Mouse (Mus musculus) neural tube, embryonic 11.5 days (tissue): ENCODE data around the gene Mpig6b. TPM values are rescaled to one million over a fixed set of nuclear protein-coding genes. Genes with fewer than 3 reads are reported as not detected.

ENCODE experiments used
- ATAC-seq: fragments of 200-750 bp; cut with Nextera tagmentation; 2 replicates; pipeline ENCODE4 v1.8.0; 2017; ENCODE audit warnings: moderate number of reproducible peaks, mild to moderate bottlenecking, moderate TSS enrichment, moderate library complexity; ENCODE audit not compliant: insufficient read depth, low FRiP score, low TSS enrichment
- DNase-seq: peaks from one replicate; pipeline ENCODE4 v3.0.0-alpha.2; 2015; ENCODE audit warnings: low spot score
- H3K27ac ChIP-seq: fragments of 300-500 bp; sonication (generic); 2 replicates; pipeline ENCODE4 v1.5.1; 2014; ENCODE audit warnings: low read depth, mild to moderate bottlenecking, low read length
- H3K27me3 ChIP-seq: fragments of 300-500 bp; sonication (generic); 2 replicates; pipeline ENCODE4 v1.6.1; 2014; ENCODE audit warnings: mild to moderate bottlenecking, low read length, mixed read lengths; ENCODE audit not compliant: control insufficient read depth, insufficient read depth
- H3K36me3 ChIP-seq: fragments of 300-500 bp; sonication (generic); 2 replicates; pipeline ENCODE4 v1.6.1; 2014; ENCODE audit warnings: mild to moderate bottlenecking, low read length, moderate library complexity, mixed read lengths; ENCODE audit not compliant: control insufficient read depth, insufficient read depth
- H3K4me1 ChIP-seq: fragments of 300-500 bp; sonication (generic); 2 replicates; pipeline ENCODE4 v1.6.1; 2014; ENCODE audit warnings: low read length, mixed read lengths; ENCODE audit not compliant: control insufficient read depth, insufficient read depth
- H3K4me2 ChIP-seq: fragments of 300-500 bp; sonication (generic); 2 replicates; pipeline ENCODE4 v1.6.1; 2014; ENCODE audit warnings: low read depth, mild to moderate bottlenecking, moderate library complexity
- H3K4me3 ChIP-seq: fragments of 300-500 bp; sonication (generic); 2 replicates; pipeline ENCODE4 v1.5.1; 2014; ENCODE audit warnings: low read depth, low read length
- H3K9ac ChIP-seq: fragments of 300-500 bp; sonication (generic); 2 replicates; pipeline ENCODE4 v1.6.1; 2014; ENCODE audit warnings: mild to moderate bottlenecking, low read length
- H3K9me3 ChIP-seq: fragments of 300-500 bp; sonication (generic); 2 replicates; pipeline ENCODE4 v1.6.1; 2016; ENCODE audit warnings: low read length; ENCODE audit not compliant: control insufficient read depth
- WGBS: fragments of 180-500 bp; shearing (Covaris S2); extraction: QIAGEN DNeasy Blood & Tissue Kit; methylation state at CpG from one replicate; pipeline ENCODE4 v1.1.7; 2014; 5-methylcytosine and 5-hydroxymethylcytosine counted together
- polyA plus RNA-seq: library from polyadenylated mRNA; unstranded; fragments of >200 nt; fragmentation: Nextera tagmentation; extraction: Ambion mirVana; gene quantifications from 2 replicates; pipeline ENCODE4 v1.2.1, GENCODE M21; 2014

Gene Mpig6b
- polyA plus RNA-seq, 1 experiment from 2014 or later, result 1.5 TPM

DNA sequence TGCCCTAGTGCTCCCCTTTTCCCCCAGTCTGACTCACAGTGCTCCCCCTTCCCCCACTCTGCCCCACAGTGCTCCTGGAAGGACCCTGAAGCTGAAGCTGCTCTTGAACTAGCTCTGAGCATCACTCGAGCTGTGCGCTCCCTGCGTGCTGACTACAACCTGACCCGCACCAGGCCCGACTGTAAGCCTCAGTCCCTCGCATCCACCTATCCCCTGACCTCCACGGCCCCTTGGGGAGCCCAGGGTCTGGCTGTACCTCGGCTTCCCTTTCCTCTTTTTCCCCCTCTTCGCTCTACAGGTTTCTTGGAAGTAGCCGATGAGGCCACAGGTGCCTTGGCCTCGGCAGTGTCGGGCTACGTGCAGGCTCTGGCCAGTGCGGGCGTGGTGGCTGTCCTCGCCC is 50.7 kb downstream of the Mpig6b start:
- no peak overlapping the region for H3K4me3 ChIP-seq

DNA sequence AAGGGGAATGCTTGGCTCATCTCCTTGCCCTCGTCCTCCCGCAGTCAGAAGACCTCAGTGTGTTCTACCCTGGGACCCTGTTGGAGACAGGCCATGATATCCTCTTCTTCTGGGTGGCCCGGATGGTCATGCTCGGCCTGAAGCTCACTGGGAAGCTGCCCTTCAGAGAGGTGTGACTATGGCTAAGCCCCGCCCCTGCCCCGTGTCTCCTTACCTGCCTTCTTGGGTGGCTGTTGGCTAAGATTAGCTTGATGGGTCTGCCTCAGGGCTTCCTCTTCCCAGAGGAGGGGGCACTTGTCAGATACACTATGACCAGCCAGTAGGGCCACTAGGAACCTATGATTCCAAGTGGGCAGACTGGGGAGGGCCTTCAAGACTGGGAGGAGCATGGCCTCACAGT is 52.8 kb downstream of the Mpig6b start:
- WGBS, result 89% methylated on average over 6 of the region's 6 CpGs
- H3K36me3 ChIP-seq, result peaks cover 41% of the 10 kb centered on the region
- no peak overlapping the region for H3K27ac ChIP-seq
- DNase-seq, result no peak
- H3K4me1 ChIP-seq, result no peaks in the 10 kb centered on the region
- H3K27me3 ChIP-seq, result no peaks in the 10 kb centered on the region
- no peaks in the 10 kb centered on the region for H3K9me3 ChIP-seq
- H3K9ac ChIP-seq, result no peak overlapping the region
- no peak for ATAC-seq
- H3K4me2 ChIP-seq, result no peak overlapping the region
- no peak overlapping the region for H3K4me3 ChIP-seq

More for the DNA sequence above, 50.7 kb downstream of the Mpig6b start:
- Histone ChIP-seq H3K9ac (no peak overlapping the region), H3K4me2 (no peak overlapping the region), H3K36me3 (peaks cover 38% of the 10 kb centered on the region), H3K4me1 (no peaks in the 10 kb centered on the region), H3K27ac (no peak overlapping the region), H3K27me3 (no peaks in the 10 kb centered on the region), H3K9me3 (no peaks in the 10 kb centered on the region)
- DNase-seq (no peak), ATAC-seq (no peak)
- WGBS, result 92% methylated on average over 16 of the region's 16 CpGs

Other genes starting within 250 kb of the Mpig6b start
- gene Stk19, start 229.2 kb downstream of the Mpig6b start, polyA plus RNA-seq, result 20.3 and 24.7 TPM in 2 replicates
- gene Dxo, start 229.2 kb downstream of the Mpig6b start, polyA plus RNA-seq, result 69.4 and 71.0 TPM in 2 replicates
- gene Skiv2l, start 216.0 kb downstream of the Mpig6b start, polyA plus RNA-seq, result 45.0 and 55.7 TPM in 2 replicates
- 125 and 132 TPM in 2 replicates for gene Nelfe, start 215.8 kb downstream of the Mpig6b start, polyA plus RNA-seq
- 2.6 and 2.9 TPM in 2 replicates for gene Cfb, start 203.7 kb downstream of the Mpig6b start, polyA plus RNA-seq
- gene Zbtb12, start 186.7 kb downstream of the Mpig6b start, polyA plus RNA-seq, result 1.7 and 2.1 TPM in 2 replicates
- not detected in 2 replicates for gene Gm20547, start 184.1 kb downstream of the Mpig6b start, polyA plus RNA-seq
- 0.57 and 0.86 TPM in 2 replicates for gene C2, start 167.9 kb downstream of the Mpig6b start, polyA plus RNA-seq
- gene Ehmt2, start 167.7 kb downstream of the Mpig6b start, polyA plus RNA-seq, result 62.7 and 70.3 TPM in 2 replicates
- gene Slc44a4, start 151.7 kb downstream of the Mpig6b start, polyA plus RNA-seq, result not detected in 2 replicates
- gene Neu1, start 134.9 kb downstream of the Mpig6b start, polyA plus RNA-seq, result 16.4 and 16.8 TPM in 2 replicates
- gene Hspa1b, start 106.9 kb downstream of the Mpig6b start, polyA plus RNA-seq, result 0.13 and 0.37 TPM in 2 replicates
- not detected in 2 replicates for gene Gm20481, start 96.3 kb downstream of the Mpig6b start, polyA plus RNA-seq
- gene Hspa1a, start 94.0 kb downstream of the Mpig6b start, polyA plus RNA-seq, result 1.1 and 1.9 TPM in 2 replicates
- gene Hspa1l, start 93.5 kb downstream of the Mpig6b start, polyA plus RNA-seq, result 1.8 and 2.0 TPM in 2 replicates
- 209 and 211 TPM in 2 replicates for gene Lsm2, start 84.3 kb downstream of the Mpig6b start, polyA plus RNA-seq
- 109 and 114 TPM in 2 replicates for gene Vars, start 65.2 kb downstream of the Mpig6b start, polyA plus RNA-seq
- 0.08 TPM in 1 of 2 replicates, not detected in the other for gene Vwa7, start 49.6 kb downstream of the Mpig6b start, polyA plus RNA-seq
- 3.9 and 5.2 TPM in 2 replicates for gene Sapcd1, start 38.2 kb downstream of the Mpig6b start, polyA plus RNA-seq
- gene Msh5, start 19.4 kb downstream of the Mpig6b start, polyA plus RNA-seq, result 4.1 and 6.2 TPM in 2 replicates
- gene Clic1, start 16.2 kb downstream of the Mpig6b start, polyA plus RNA-seq, result 82.8 and 89.7 TPM in 2 replicates
- gene Ddah2, start 7.1 kb downstream of the Mpig6b start, polyA plus RNA-seq, result 638 and 659 TPM in 2 replicates
- gene Ly6g6c, start 796 bp downstream of the Mpig6b start, polyA plus RNA-seq, result 0.43 TPM in 1 of 2 replicates, not detected in the other
- 0.39 and 0.46 TPM in 2 replicates for gene Ly6g6e, start 10.7 kb upstream of the Mpig6b start, polyA plus RNA-seq
- 1.0 and 3.2 TPM in 2 replicates for gene Ly6g6d, start 11.9 kb upstream of the Mpig6b start, polyA plus RNA-seq
- gene Ly6g6f, start 19.4 kb upstream of the Mpig6b start, polyA plus RNA-seq, result 1.3 and 1.4 TPM in 2 replicates
- gene Abhd16a, start 23.1 kb upstream of the Mpig6b start, polyA plus RNA-seq, result 50.5 and 59.9 TPM in 2 replicates
- gene Ly6g5c, start 42.1 kb upstream of the Mpig6b start, polyA plus RNA-seq, result not detected in 2 replicates
- 0.45 and 0.78 TPM in 2 replicates for gene Ly6g5b, start 49.2 kb upstream of the Mpig6b start, polyA plus RNA-seq
- 26.1 and 28.9 TPM in 2 replicates for gene Gpank1, start 55.3 kb upstream of the Mpig6b start, polyA plus RNA-seq
- 303 and 319 TPM in 2 replicates for gene Csnk2b, start 55.9 kb upstream of the Mpig6b start, polyA plus RNA-seq
- 7.0 and 7.6 TPM in 2 replicates for gene D17H6S53E, start 60.2 kb upstream of the Mpig6b start, polyA plus RNA-seq
- 0.81 and 0.93 TPM in 2 replicates for gene Apom, start 65.9 kb upstream of the Mpig6b start, polyA plus RNA-seq
- gene Bag6, start 69.0 kb upstream of the Mpig6b start, polyA plus RNA-seq, result 99.4 and 105 TPM in 2 replicates
- gene Prrc2a, start 98.7 kb upstream of the Mpig6b start, polyA plus RNA-seq, result 185 and 194 TPM in 2 replicates
- 4.1 and 6.7 TPM in 2 replicates for gene Aif1, start 109.9 kb upstream of the Mpig6b start, polyA plus RNA-seq
- gene Lst1, start 122.3 kb upstream of the Mpig6b start, polyA plus RNA-seq, result 5.8 and 9.1 TPM in 2 replicates
- 0.27 TPM in 1 of 2 replicates, not detected in the other for gene Ltb, start 128.3 kb upstream of the Mpig6b start, polyA plus RNA-seq
- gene Tnf, start 135.8 kb upstream of the Mpig6b start, polyA plus RNA-seq, result 0.16 TPM in 1 of 2 replicates, not detected in the other
- 0.28 TPM in 1 of 2 replicates, not detected in the other for gene Lta, start 139.2 kb upstream of the Mpig6b start, polyA plus RNA-seq
- 0.50 TPM in 1 of 2 replicates, not detected in the other for gene Gm16181, start 154.7 kb upstream of the Mpig6b start, polyA plus RNA-seq
- 14.1 and 16.8 TPM in 2 replicates for gene Atp6v1g2, start 167.5 kb upstream of the Mpig6b start, polyA plus RNA-seq
- 4.7 and 5.0 TPM in 2 replicates for gene Nfkbil1, start 169.6 kb upstream of the Mpig6b start, polyA plus RNA-seq
- gene Ddx39b, start 175.6 kb upstream of the Mpig6b start, polyA plus RNA-seq, result 634 and 672 TPM in 2 replicates
- 47.9 and 56.5 TPM in 2 replicates for gene H2-D1, start 196.5 kb upstream of the Mpig6b start, polyA plus RNA-seq